Mouse (Mus musculus) heart, adult 2 months (tissue): ENCODE measurements around the gene Itga7. TPM values are rescaled to one million over a fixed set of nuclear protein-coding genes. Genes with fewer than 3 reads are reported as not detected.
A peak's percentile ranks its signal among the peaks of the same experiment; 100 is the strongest.

ENCODE experiments used
- DNase-seq, 2 experiments: peaks; one replicate each; pipeline ENCODE4 v3.0.0; 2021
- H3K27ac ChIP-seq: fragments of 200-600 bp; 2 replicates; pipeline ENCODE4 v1.8.1; 2022
- H3K27me3 ChIP-seq: fragments of 200-500 bp; 2 replicates; pipeline ENCODE4 v1.6.1; 2012; ENCODE audit warnings: mild to moderate bottlenecking, low read length, inconsistent platforms, mixed read lengths; ENCODE audit not compliant: control insufficient read depth, insufficient read depth
- H3K36me3 ChIP-seq: fragments of 200-500 bp; 2 replicates; pipeline ENCODE4 v1.6.1; 2012; ENCODE audit warnings: low read length, inconsistent platforms; ENCODE audit not compliant: control insufficient read depth, insufficient read depth
- H3K4me1 ChIP-seq: fragments of 200-500 bp; 2 replicates; pipeline ENCODE4 v1.6.1; 2011; ENCODE audit warnings: low read length; ENCODE audit not compliant: control insufficient read depth, insufficient read depth
- H3K4me3 ChIP-seq: fragments of 200-600 bp; 2 replicates; pipeline ENCODE4 v1.8.1; 2022
- H3K79me2 ChIP-seq: fragments of 200-500 bp; replicated peaks from 2 replicates; pipeline ENCODE4 v1.6.1; 2012; ENCODE audit warnings: mild to moderate bottlenecking, inconsistent platforms, low read length, moderate library complexity, mixed read lengths; ENCODE audit not compliant: control insufficient read depth, insufficient read depth
- H3K9ac ChIP-seq: fragments of 200-500 bp; 2 replicates; pipeline ENCODE4 v1.6.1; 2012; ENCODE audit warnings: low read depth, mild to moderate bottlenecking, control low read depth, inconsistent platforms, low read length, mixed read lengths
- CTCF ChIP-seq: fragments of 200-600 bp; IDR thresholded peaks from 2 replicates; pipeline ENCODE4 v1.8.1; 2022; ENCODE audit warnings: antibody characterized with exemption, mild to moderate bottlenecking, moderate library complexity
- EP300 ChIP-seq: fragments of 200-500 bp; IDR thresholded peaks from 2 replicates; pipeline ENCODE4 v1.6.1; 2011; ENCODE audit warnings: low read depth, low read length, control low read depth; ENCODE audit not compliant: insufficient read depth
- POLR2A ChIP-seq: fragments of 200-500 bp; IDR thresholded peaks from 2 replicates; pipeline ENCODE4 v1.6.1; 2011; ENCODE audit warnings: mild to moderate bottlenecking, low read depth, low read length, control low read depth; ENCODE audit not compliant: insufficient read depth
- WGBS: fragments of 180-500 bp; shearing (Covaris S2); methylation state at CpG from one replicate; pipeline ENCODE4 v1.1.7; 2018; 5-methylcytosine and 5-hydroxymethylcytosine counted together
- intact Hi-C: fragments of 180-260 bp; cut with DNase I; formaldehyde crosslinking; loops from one replicate; pipeline ENCODE4 v1.15.1; 2025
- polyA plus RNA-seq: library from polyadenylated mRNA; depleted of rRNA; stranded (reverse); fragments of >200 nt; gene quantifications from 2 replicates; pipeline ENCODE4 v1.2.3, GENCODE M21; 2012
- total RNA-seq, 2 experiments: library from RNA; stranded (reverse); gene quantifications; 2 replicates each; pipeline ENCODE4 v1.2.3; 2021

The Itga7 gene
- total and polyA plus RNA-seq, 3 experiments: 140 to 155 (median 151) TPM

DNA sequence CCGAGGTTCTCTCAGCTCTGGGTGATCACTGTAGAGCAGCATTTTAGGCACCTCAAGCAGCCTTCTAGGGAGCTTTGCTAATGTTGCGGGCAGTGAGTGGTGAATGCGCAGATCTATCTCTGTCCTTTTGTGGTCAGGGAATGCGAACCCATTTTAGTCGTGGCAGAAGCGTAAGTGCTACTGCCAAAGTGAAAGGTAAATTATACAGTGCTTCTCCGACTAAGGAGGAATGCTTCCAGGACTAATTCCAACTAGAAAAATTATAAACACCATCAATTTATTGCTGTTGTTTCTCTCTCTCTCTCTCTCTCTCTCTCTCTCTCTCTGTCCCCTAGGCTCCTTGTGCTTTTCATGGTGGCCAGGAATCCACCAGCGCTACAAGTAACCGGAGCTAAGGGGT, 9.7 kb upstream of the Itga7 start, which contains the start of gene Bloc1s1:
Gene Bloc1s1 (minus strand): TSS at position 101 of the 400 bp plus-strand sequence.
- Histone ChIP-seq H3K4me3 (peak within 1 kb of the TSS; percentile 95), H3K4me1 (peaks cover 17% of the 10 kb centered on the region), H3K36me3 (no peaks in the 10 kb centered on the region), H3K27ac (peak within 1 kb of the TSS; percentile 98), H3K9ac (peak within 1 kb of the TSS; percentile 90), H3K27me3 (no peaks in the 10 kb centered on the region), H3K79me2 (no peaks in the 10 kb centered on the region)
- TF ChIP-seq POLR2A: no peak
- TF ChIP-seq CTCF: no peak
- TF ChIP-seq EP300: no peak
- DNase-seq: no peak
- WGBS: 41% methylated on average over 9 of the region's 9 CpGs
- intact Hi-C loops: no loop called here

GRCm38 (mm10) chr10:128928356-128928755, 5.3 kb upstream of the Itga7 start:
- Histone ChIP-seq H3K79me2 (no peaks in the 10 kb centered on the region), H3K27ac (peak overlapping the region; percentile 23; the same call in 1 of the 2 replicates), H3K4me1 (peaks cover 12% of the 10 kb centered on the region), H3K4me3 (no peak overlapping the region), H3K27me3 (no peaks in the 10 kb centered on the region), H3K9ac (no peak overlapping the region), H3K36me3 (no peaks in the 10 kb centered on the region)
- DNase-seq: no peak
- TF ChIP-seq EP300 (no peak), POLR2A (no peak), CTCF (no peak)
- 37% methylated on average over 4 of the region's 4 CpGs for WGBS
- intact Hi-C loops: no loop called here

- Histone ChIP-seq H3K27ac (peak overlapping the region; percentile 27), H3K27me3 (no peaks in the 10 kb centered on the region), H3K36me3 (no peaks in the 10 kb centered on the region), H3K4me3 (no peak overlapping the region), H3K79me2 (no peaks in the 10 kb centered on the region), H3K4me1 (peaks cover 9% of the 10 kb centered on the region), H3K9ac (no peak overlapping the region)
- intact Hi-C loops: no loop called here
- TF ChIP-seq EP300: no peak
- no peak for TF ChIP-seq POLR2A
- no peak for TF ChIP-seq CTCF
- WGBS: 51% methylated on average over 7 of the region's 7 CpGs
- DNase-seq: no peak
Measured at GRCm38 (mm10) chr10:128929638-128930378, 3.8 kb upstream of the Itga7 start.

- Histone ChIP-seq H3K9ac (no peak overlapping the region), H3K4me3 (no peak overlapping the region), H3K27me3 (no peaks in the 10 kb centered on the region), H3K79me2 (no peaks in the 10 kb centered on the region), H3K4me1 (peaks cover 10% of the 10 kb centered on the region), H3K36me3 (no peaks in the 10 kb centered on the region), H3K27ac (peak overlapping the region; percentile 89)
- intact Hi-C loops: no loop called here
- DNase-seq: peak; percentile 36 to 55
- WGBS: 34% methylated on average over 2 of the region's 2 CpGs
- no peak for TF ChIP-seq EP300
- 0 out of 2 replicates have a peak, but pooled peaks have one; percentile 11 for TF ChIP-seq POLR2A
Measured at GRCm38 (mm10) chr10:128931441-128931840, 2.2 kb upstream of the Itga7 start.

DNA sequence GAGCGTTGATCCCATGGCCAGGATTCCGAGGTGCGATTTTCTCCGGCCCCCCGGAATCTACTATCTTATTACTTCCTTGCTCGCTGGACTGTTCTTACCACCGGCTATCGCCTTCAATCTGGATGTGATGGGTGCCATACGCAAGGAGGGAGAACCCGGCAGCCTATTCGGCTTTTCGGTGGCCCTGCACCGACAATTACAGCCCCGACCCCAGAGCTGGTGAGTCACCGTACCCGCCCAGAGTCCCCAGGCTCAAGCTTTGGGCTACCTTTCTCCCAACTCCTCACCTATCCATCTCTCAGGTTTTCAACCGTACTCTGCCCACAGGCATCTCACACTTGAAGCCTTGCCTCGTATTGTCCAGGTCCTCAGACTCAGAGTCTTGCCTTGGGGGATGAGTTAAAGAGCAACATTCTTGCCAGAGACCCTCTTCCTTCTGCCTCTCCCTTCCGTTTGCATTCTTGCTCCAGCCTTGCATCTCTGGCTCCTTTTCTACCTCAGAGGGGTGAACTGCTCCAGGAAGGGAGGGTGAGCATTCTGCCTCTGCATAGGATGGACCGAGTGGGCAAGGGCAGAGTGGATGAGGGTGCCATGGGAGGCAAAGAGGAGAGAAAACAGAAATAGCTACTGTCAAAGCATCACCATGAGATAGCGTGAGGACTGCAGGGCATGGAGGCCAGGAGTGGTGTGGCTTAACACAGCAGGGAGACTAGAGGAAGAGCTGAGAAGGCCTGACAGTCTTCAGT, 531 bp downstream of the Itga7 start:
- intact Hi-C loops: no loop called here
- Histone ChIP-seq H3K4me3 (peak overlapping the region; percentile 62), H3K79me2 (no peaks in the 10 kb centered on the region), H3K9ac (peak overlapping the region; percentile 19), H3K27me3 (no peaks in the 10 kb centered on the region), H3K36me3 (no peaks in the 10 kb centered on the region), H3K27ac (peak overlapping the region; percentile 83), H3K4me1 (peaks cover 8% of the 10 kb centered on the region)
- WGBS: 3% methylated on average over 21 of the region's 21 CpGs
- peak in 1 of 2 experiments; percentile 32 for DNase-seq
- TF ChIP-seq EP300: no peak
- TF ChIP-seq POLR2A: no peak
- TF ChIP-seq CTCF: no peak
